Mouse (Mus musculus) testis, adult 2 months (tissue): ENCODE results near the gene Rprd2. TPM values are rescaled to one million over a fixed set of nuclear protein-coding genes. Genes with fewer than 3 reads are reported as not detected.
"Not testable (repeated sequence)": the region's sequence is repeated elsewhere in the genome, so short reads cannot be mapped to it uniquely, and the experiment has no call there.

Source experiments
- H3K27ac ChIP-seq: fragments of 200-500 bp; 2 replicates; pipeline ENCODE4 v1.5.1; 2012; ENCODE audit warnings: low read depth, low read length; ENCODE audit not compliant: control insufficient read depth, insufficient read depth
- H3K27me3 ChIP-seq: fragments of 200-500 bp; 2 replicates; pipeline ENCODE4 v1.6.1; 2012; ENCODE audit warnings: mild to moderate bottlenecking, low read length, moderate library complexity; ENCODE audit not compliant: control insufficient read depth, insufficient read depth
- H3K36me3 ChIP-seq: fragments of 200-500 bp; 2 replicates; pipeline ENCODE4 v1.6.1; 2012; ENCODE audit warnings: mild to moderate bottlenecking, low read length; ENCODE audit not compliant: control insufficient read depth, insufficient read depth
- H3K4me1 ChIP-seq: fragments of 200-500 bp; 2 replicates; pipeline ENCODE4 v1.6.1; 2012; ENCODE audit warnings: low read length; ENCODE audit not compliant: control insufficient read depth, insufficient read depth
- H3K4me3 ChIP-seq: fragments of 200-500 bp; 2 replicates; pipeline ENCODE4 v1.5.1; 2012; ENCODE audit warnings: low read depth, mild to moderate bottlenecking, low read length, moderate library complexity, mixed read lengths; ENCODE audit not compliant: control insufficient read depth
- CTCF ChIP-seq: fragments of 200-500 bp; IDR thresholded peaks from 2 replicates; pipeline ENCODE4 v1.5.1; 2012; ENCODE audit warnings: low read depth, mild to moderate bottlenecking, inconsistent platforms, low read length, moderate library complexity; ENCODE audit not compliant: control insufficient read depth, insufficient read depth, insufficient replicate concordance
- POLR2A ChIP-seq: fragments of 200-500 bp; IDR thresholded peaks from 2 replicates; pipeline ENCODE4 v1.6.1; 2012; ENCODE audit warnings: low read depth, mild to moderate bottlenecking, inconsistent platforms, low read length, moderate library complexity; ENCODE audit not compliant: control insufficient read depth
- polyA plus RNA-seq: library from polyadenylated mRNA; depleted of rRNA; stranded (reverse); fragments of >200 nt; gene quantifications from 2 replicates; pipeline ENCODE4 v1.2.3, GENCODE M21; 2012

The Rprd2 gene
- polyA plus RNA-seq, 1 experiment: 18.4 TPM

GRCm38 (mm10) chr3:95816681-95817080 is 2.0 kb downstream of the Rprd2 start:
- H3K4me3 ChIP-seq: no peak overlapping the region
- TF ChIP-seq POLR2A: no peak
- no peak for TF ChIP-seq CTCF
- no peaks in the 10 kb centered on the region for H3K36me3 ChIP-seq
- no peaks in the 10 kb centered on the region; the same call in 1 of the 2 replicates for H3K4me1 ChIP-seq
- no peaks in the 10 kb centered on the region for H3K27me3 ChIP-seq
- H3K27ac ChIP-seq: no peak overlapping the region

DNA sequence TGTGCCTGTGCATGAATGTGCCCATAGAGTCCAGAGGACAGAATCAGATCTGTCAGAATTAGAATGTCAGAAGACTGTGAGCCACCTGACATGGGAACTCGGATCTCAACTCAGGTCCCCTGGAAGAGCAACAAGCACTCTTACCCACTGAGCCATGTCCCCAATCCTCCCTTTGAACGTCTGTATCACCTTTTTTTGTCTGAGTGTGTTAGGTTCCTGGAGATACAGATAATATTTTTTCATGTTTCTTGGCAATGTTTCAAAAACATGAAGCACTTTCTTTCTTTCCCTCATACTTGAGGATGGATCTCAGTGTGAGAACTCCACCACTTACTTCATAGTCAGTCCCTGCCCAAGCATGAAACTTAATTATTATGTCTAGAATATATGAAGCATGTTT is 10.3 kb downstream of the Rprd2 start:
- H3K36me3 ChIP-seq: no peaks in the 10 kb centered on the region
- no peak overlapping the region for H3K27ac ChIP-seq
- H3K4me3 ChIP-seq: no peak overlapping the region
- no peaks in the 10 kb centered on the region for H3K27me3 ChIP-seq
- no peaks in the 10 kb centered on the region; the same call in 1 of the 2 replicates for H3K4me1 ChIP-seq
- TF ChIP-seq CTCF (no peak), POLR2A (no peak)

GRCm38 (mm10) chr3:95807630-95808029 is 11.0 kb downstream of the Rprd2 start:
- not testable (repeated sequence) for H3K4me3 ChIP-seq, H3K36me3 ChIP-seq

DNA sequence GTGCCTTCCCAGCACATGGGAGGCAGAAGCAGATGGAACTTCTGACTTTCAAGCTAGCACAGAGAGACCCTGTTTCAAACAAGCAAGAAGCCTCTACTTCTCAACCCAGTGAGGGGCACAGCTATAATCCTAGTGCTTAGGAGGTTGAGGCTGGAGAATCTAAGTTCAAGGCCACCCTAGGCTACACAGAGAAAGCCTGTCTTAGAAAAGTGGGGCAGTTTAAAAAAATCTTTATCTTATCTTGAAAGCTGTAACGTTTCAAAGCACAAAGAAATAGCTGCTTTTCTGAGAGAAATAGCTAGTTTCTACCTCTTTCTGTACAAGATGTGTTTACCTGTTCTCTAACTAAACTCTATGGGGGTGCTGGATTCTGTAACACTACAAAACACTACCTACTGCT is 12.0 kb downstream of the Rprd2 start:
- Histone ChIP-seq H3K4me3 (no peak overlapping the region), H3K36me3 (no peaks in the 10 kb centered on the region), H3K27me3 (no peaks in the 10 kb centered on the region), H3K4me1 (no peaks in the 10 kb centered on the region; the same call in 1 of the 2 replicates), H3K27ac (no peak overlapping the region)
- TF ChIP-seq CTCF (no peak), POLR2A (no peak)

More at GRCm38 (mm10) chr3:95807630-95808029, 11.0 kb downstream of the Rprd2 start:
- H3K27me3 ChIP-seq, H3K27ac ChIP-seq, H3K4me1 ChIP-seq: not testable (repeated sequence)

- Histone ChIP-seq H3K4me3 (no peak overlapping the region), H3K36me3 (no peaks in the 10 kb centered on the region), H3K4me1 (no peaks in the 10 kb centered on the region; the same call in 1 of the 2 replicates), H3K27me3 (no peaks in the 10 kb centered on the region), H3K27ac (peak overlapping the region; percentile 65; the same call in 1 of the 2 replicates)
- no peak for TF ChIP-seq CTCF
- TF ChIP-seq POLR2A: no peak
These were observed 14.8 kb downstream of the Rprd2 start for GRCm38 (mm10) chr3:95803851-95804250.

GRCm38 (mm10) chr3:95798756-95799155 is 19.9 kb downstream of the Rprd2 start:
- H3K4me3 ChIP-seq: no peak overlapping the region
- no peak overlapping the region for H3K27ac ChIP-seq
- H3K4me1 ChIP-seq: no peaks in the 10 kb centered on the region; the same call in 1 of the 2 replicates
- TF ChIP-seq CTCF (no peak), POLR2A (no peak)
- no peaks in the 10 kb centered on the region for H3K36me3 ChIP-seq
- H3K27me3 ChIP-seq: no peaks in the 10 kb centered on the region

DNA sequence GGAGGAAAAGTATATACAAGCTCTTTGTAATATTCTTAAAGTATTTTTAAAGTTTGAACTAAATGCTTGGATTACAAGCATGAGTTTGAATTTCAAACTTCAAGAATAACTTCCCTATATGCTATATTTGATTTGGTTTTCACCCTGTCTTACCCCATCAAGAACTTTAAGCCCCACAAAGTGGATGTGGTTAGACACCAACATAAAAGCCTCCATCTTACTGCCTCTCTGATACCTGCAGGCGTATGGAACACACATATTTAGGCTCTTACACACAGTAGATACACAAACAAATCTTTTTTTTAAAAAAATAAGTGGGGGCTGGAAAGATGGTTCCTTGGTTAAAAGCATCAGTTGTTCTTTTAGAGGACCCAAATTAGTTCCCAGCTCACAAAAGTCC is 24.4 kb downstream of the Rprd2 start:
- TF ChIP-seq CTCF: no peak
- no peak for TF ChIP-seq POLR2A
- Histone ChIP-seq H3K27me3 (no peaks in the 10 kb centered on the region), H3K4me3 (no peak overlapping the region), H3K36me3 (no peaks in the 10 kb centered on the region), H3K27ac (no peak overlapping the region), H3K4me1 (no peaks in the 10 kb centered on the region)

DNA sequence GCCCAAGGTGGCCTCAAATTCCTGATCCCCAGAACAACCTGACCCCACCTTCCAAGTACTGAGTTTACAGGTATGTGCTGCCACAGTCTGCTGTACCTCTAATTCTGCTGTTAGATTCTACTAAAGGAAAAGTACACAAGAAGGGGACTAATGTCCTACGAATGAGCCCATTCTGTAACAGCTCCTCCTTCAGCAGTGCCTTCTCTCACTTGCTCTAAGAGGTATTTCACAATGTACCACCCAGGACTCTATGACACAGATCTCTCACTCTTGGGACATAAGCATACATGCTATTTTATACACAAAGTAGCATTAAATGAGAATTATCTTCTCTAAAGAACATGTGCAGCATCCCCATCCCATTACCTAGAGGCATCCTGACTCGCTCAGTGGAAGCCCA is 25.0 kb downstream of the Rprd2 start:
- Histone ChIP-seq H3K27ac (no peak overlapping the region), H3K36me3 (no peaks in the 10 kb centered on the region), H3K4me3 (no peak overlapping the region), H3K4me1 (no peaks in the 10 kb centered on the region), H3K27me3 (no peaks in the 10 kb centered on the region)
- no peak for TF ChIP-seq CTCF
